Mouse (Mus musculus): ENCODE results near the gene Pgls.

The Pgls gene

GRCm38 (mm10) chr8:71569366-71570290, 22.3 kb upstream of the Pgls start:
- peak; percentile 76 for DNase-seq (ENCODE audit: low read depth)

GRCm38 (mm10) chr8:71570291-71570954, 21.6 kb upstream of the Pgls start:
- DNase-seq (ENCODE audit: low read depth) = peak; percentile 97

GRCm38 (mm10) chr8:71572077-71572476, 19.9 kb upstream of the Pgls start:
- DNase-seq (ENCODE audit: low read depth) = no peak

- DNase-seq (ENCODE audit: low read depth) = no peak
Observed at GRCm38 (mm10) chr8:71572847-71573633, 18.9 kb upstream of the Pgls start.

GRCm38 (mm10) chr8:71574426-71574825, 17.6 kb upstream of the Pgls start:
- DNase-seq (ENCODE audit: low read depth) = no peak

- no peak for DNase-seq (ENCODE audit: low read depth)
Observed at GRCm38 (mm10) chr8:71575020-71575419, 17.0 kb upstream of the Pgls start.

GRCm38 (mm10) chr8:71577856-71578387, 14.1 kb upstream of the Pgls start:
- no peak for DNase-seq (ENCODE audit: low read depth)

GRCm38 (mm10) chr8:71579009-71579408, 13.0 kb upstream of the Pgls start:
- no peak for DNase-seq (ENCODE audit: low read depth)

- no peak for DNase-seq (ENCODE audit: low read depth)
Observed at GRCm38 (mm10) chr8:71579476-71579875, 12.5 kb upstream of the Pgls start.

GRCm38 (mm10) chr8:71580201-71580600, 11.8 kb upstream of the Pgls start:
- DNase-seq (ENCODE audit: low read depth) = no peak

GRCm38 (mm10) chr8:71586891-71587290, 5.1 kb upstream of the Pgls start:
- peak; percentile 61 for DNase-seq (ENCODE audit: low read depth)

- no peak for DNase-seq (ENCODE audit: low read depth)
Observed at GRCm38 (mm10) chr8:71588762-71589161, 3.2 kb upstream of the Pgls start.

- no peak for DNase-seq (ENCODE audit: low read depth)
Observed at GRCm38 (mm10) chr8:71591017-71591416, 959 bp upstream of the Pgls start.

GRCm38 (mm10) chr8:71592374-71593170, 596 bp downstream of the Pgls start:
- DNase-seq (ENCODE audit: low read depth) = no peak

- no peak for DNase-seq (ENCODE audit: low read depth)
Observed at GRCm38 (mm10) chr8:71593556-71594323, 1.8 kb downstream of the Pgls start.

GRCm38 (mm10) chr8:71594324-71594722, 2.3 kb downstream of the Pgls start:
- DNase-seq (ENCODE audit: low read depth) = no peak

GRCm38 (mm10) chr8:71595862-71596261, 3.9 kb downstream of the Pgls start:
- peak; percentile 92 for DNase-seq (ENCODE audit: low read depth)

GRCm38 (mm10) chr8:71596384-71596783, 4.4 kb downstream of the Pgls start:
- DNase-seq (ENCODE audit: low read depth) = no peak

GRCm38 (mm10) chr8:71596798-71597197, 4.8 kb downstream of the Pgls start:
- DNase-seq (ENCODE audit: low read depth) = peak; percentile 42

GRCm38 (mm10) chr8:71597451-71597850, 5.5 kb downstream of the Pgls start, which contains the start of gene Fam129c:
Gene Fam129c (plus strand): TSS chr8:71597648.
- DNase-seq (ENCODE audit: low read depth) = no peak

Measured in naive thymus-derived CD4-positive, alpha-beta T cell, adult 2 months (primary cell).